Mouse (Mus musculus) WW6 (cell line): ENCODE data around the gene Tmcc3.
A peak's percentile ranks its signal among the peaks of the same experiment; 100 is the strongest.

Experiments used
- DNase-seq: peaks from one replicate; pipeline ENCODE4 v3.0.0-alpha.2; 2013; ENCODE audit warnings: low read depth, low spot score

Tmcc3 gene

GRCm38 (mm10) chr10:94549511-94550232, 237.9 kb downstream of the Tmcc3 start:
- DNase-seq = no peak

- DNase-seq = no peak
These were observed 238.9 kb downstream of the Tmcc3 start for GRCm38 (mm10) chr10:94550649-94551048.

GRCm38 (mm10) chr10:94551065-94551464, 239.3 kb downstream of the Tmcc3 start:
- DNase-seq = no peak

- DNase-seq = no peak
These were observed 239.8 kb downstream of the Tmcc3 start for GRCm38 (mm10) chr10:94551511-94551910.

- no peak for DNase-seq
These were observed 240.3 kb downstream of the Tmcc3 start for GRCm38 (mm10) chr10:94551924-94552523.

GRCm38 (mm10) chr10:94555394-94555793, 243.6 kb downstream of the Tmcc3 start:
- DNase-seq = no peak

GRCm38 (mm10) chr10:94557428-94558149, 245.8 kb downstream of the Tmcc3 start:
- no peak for DNase-seq

GRCm38 (mm10) chr10:94558826-94559225, 247.1 kb downstream of the Tmcc3 start:
- DNase-seq = no peak

- DNase-seq = no peak
These were observed 249.6 kb downstream of the Tmcc3 start for GRCm38 (mm10) chr10:94561351-94561750.

- DNase-seq = no peak
These were observed 250.4 kb downstream of the Tmcc3 start for GRCm38 (mm10) chr10:94562188-94562587.

- DNase-seq = no peak
These were observed 251.2 kb downstream of the Tmcc3 start for GRCm38 (mm10) chr10:94562991-94563390.

- no peak for DNase-seq
These were observed 253.9 kb downstream of the Tmcc3 start for GRCm38 (mm10) chr10:94565410-94566221.

GRCm38 (mm10) chr10:94566222-94566868, 254.6 kb downstream of the Tmcc3 start:
- DNase-seq = no peak

- DNase-seq = no peak
These were observed 255.5 kb downstream of the Tmcc3 start for GRCm38 (mm10) chr10:94567251-94567650.

GRCm38 (mm10) chr10:94567915-94568314, 256.2 kb downstream of the Tmcc3 start:
- no peak for DNase-seq

GRCm38 (mm10) chr10:94568867-94569266, 257.1 kb downstream of the Tmcc3 start:
- DNase-seq = no peak

- DNase-seq = no peak
These were observed 258.0 kb downstream of the Tmcc3 start for GRCm38 (mm10) chr10:94569731-94570130.

- DNase-seq = peak; percentile 33
These were observed 260.3 kb downstream of the Tmcc3 start for GRCm38 (mm10) chr10:94571927-94572620.

- no peak for DNase-seq
These were observed 261.0 kb downstream of the Tmcc3 start for GRCm38 (mm10) chr10:94572772-94573171.

- DNase-seq = no peak
These were observed 262.9 kb downstream of the Tmcc3 start for GRCm38 (mm10) chr10:94574451-94575333.
